Mouse (Mus musculus): Measurements from ENCODE around the gene Fam169b. TPM values are rescaled to one million over a fixed set of nuclear protein-coding genes. Genes with fewer than 3 reads are reported as not detected.
A peak's percentile ranks its signal among the peaks of the same experiment; 100 is the strongest.

Fam169b gene
- polyA plus RNA-seq, 1 experiment: 114 TPM

DNA sequence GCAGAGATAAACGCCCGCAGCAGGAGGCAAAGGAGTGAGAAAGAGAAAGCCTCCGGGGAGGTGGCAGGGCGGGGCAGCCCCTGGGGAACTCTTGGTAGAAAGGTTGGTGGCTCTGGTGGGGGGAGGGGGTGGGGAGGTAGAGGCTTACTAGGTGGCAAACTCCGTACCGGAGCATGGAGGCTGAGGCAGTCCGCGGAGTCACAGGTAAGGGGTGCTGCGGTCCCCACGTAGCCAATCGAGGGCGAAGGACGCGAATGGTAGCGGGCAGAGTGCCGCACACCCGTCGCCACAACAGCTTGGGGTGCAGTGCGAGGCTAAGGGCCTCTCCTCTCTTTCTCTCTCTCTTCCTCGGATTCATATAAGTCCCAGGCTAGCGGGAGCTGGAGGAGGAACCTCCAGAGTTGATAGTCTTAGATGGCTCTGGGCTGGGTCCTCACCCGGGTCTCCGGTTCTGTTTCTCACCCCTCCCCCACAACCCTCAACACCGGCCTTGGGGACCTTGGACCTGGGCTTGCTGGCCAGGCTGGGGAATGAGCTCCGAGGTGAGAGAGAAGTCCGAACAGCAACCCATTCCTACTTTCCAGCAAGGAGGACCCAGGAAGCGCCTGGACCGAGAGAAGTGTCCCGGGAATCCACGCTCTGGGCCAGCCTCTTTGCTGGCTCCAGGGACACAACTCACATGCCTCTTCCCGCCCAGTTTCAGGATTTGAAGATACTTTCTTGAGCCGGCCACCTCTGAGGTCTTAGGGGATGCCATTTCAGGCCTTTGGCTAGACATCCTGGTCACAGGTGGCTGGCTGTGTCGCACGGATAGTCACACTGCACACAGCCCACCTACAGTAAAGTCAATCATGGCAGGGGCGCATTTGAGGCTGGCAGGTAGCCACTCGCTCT is 2.4 kb downstream of the Fam169b start:
- WGBS: 2% methylated on average over 36 of the region's 36 CpGs
- H3K4me1 ChIP-seq (replicated peaks; ENCODE audit: control insufficient read depth, insufficient read depth, low read length): peaks cover 40% of the 10 kb centered on the region
- peak overlapping the region; percentile 55 for H3K4me3 ChIP-seq (ENCODE audit: control insufficient read depth, insufficient read depth, low read length)
- DNase-seq: peak; percentile 75
- TF ChIP-seq POLR2A (IDR thresholded peaks at IDR 0.05; ENCODE audit: control insufficient read depth, extremely low read depth, insufficient read depth, low read length, poor library complexity) (peak; percentile 86), CTCF (IDR thresholded peaks at IDR 0.05; ENCODE audit: borderline replicate concordance, control insufficient read depth, extremely low read depth, insufficient read depth, low read length, poor library complexity) (0 out of 2 replicates have a peak, but pooled peaks have one; percentile 1)
- H3K27me3 ChIP-seq (ENCODE audit: control insufficient read depth, insufficient read depth, low read length): no peaks in the 10 kb centered on the region
- no peaks in the 10 kb centered on the region for H3K36me3 ChIP-seq (ENCODE audit: control insufficient read depth, insufficient read depth, low read length)
- peak overlapping the region; percentile 85 for H3K27ac ChIP-seq (ENCODE audit: control insufficient read depth, insufficient read depth, low read length)

DNA sequence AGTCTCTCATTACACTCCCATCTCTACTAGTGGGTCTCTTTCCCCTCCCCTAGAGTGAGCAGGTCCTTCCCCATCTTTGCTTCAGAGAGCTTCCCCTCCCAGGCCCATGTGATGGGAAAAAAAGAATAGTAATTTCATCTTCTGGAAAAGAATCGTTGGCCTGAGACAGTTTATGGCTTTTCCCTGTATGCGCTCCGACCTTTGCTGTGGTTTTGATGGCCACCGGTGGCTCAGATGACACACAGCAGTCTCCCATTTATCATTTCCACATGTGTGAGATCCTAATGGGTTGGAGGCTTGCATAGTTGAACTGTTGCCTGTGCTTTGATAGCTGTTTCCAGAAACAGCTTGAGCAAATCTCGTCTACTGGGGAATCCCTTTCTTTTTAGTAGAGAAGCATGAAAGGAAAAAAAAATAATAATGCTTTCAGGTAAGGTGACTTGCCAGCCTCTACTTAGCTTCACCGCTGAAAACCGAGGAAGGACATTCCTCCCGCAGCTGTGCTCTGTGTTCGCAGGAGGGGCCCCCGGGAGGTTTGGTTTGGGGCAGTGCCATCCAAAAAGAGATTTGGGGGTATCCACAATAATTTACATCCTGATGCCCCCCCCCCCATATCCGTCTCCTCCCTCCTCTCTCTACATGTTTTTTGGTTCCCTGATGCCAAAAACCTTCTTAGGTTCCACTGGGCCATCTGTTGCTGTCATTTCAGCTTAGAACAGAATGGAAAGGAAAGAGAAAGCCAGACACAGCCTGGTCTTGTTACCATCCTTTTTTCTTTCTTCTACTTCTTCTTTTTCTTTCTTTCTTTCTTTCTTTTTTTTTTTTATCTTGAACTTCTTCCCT is 3.6 kb downstream of the Fam169b start:
- Histone ChIP-seq H3K27me3 (ENCODE audit: control insufficient read depth, insufficient read depth, low read length) (no peaks in the 10 kb centered on the region), H3K27ac (ENCODE audit: control insufficient read depth, insufficient read depth, low read length) (peak overlapping the region; percentile 92), H3K36me3 (ENCODE audit: control insufficient read depth, insufficient read depth, low read length) (no peaks in the 10 kb centered on the region), H3K4me1 (replicated peaks; ENCODE audit: control insufficient read depth, insufficient read depth, low read length) (peaks cover 42% of the 10 kb centered on the region), H3K4me3 (ENCODE audit: control insufficient read depth, insufficient read depth, low read length) (peak overlapping the region; percentile 56)
- 2% methylated on average over 11 of the region's 11 CpGs for WGBS
- DNase-seq: no peak
- TF ChIP-seq CTCF (IDR thresholded peaks at IDR 0.05; ENCODE audit: borderline replicate concordance, control insufficient read depth, extremely low read depth, insufficient read depth, low read length, poor library complexity): no peak

DNA sequence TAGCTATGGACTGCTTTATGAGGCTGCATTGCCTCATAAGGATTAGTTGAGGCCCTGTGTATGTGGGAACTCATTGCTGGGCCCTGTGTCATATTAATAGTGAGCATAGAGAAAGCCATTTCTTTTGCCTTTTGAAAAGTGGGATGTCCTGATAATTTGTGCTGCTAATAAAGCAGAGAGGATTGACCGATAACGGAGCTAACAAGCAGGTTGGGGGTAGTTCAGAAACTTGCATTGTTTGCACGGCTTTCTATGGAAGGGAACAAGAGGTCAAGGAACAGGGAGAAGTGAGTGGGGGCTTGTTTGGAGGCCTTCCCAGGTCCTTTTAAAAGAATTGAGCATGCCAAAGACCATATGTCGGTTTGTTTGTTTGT is 4.2 kb downstream of the Fam169b start:
- Histone ChIP-seq H3K27me3 (ENCODE audit: control insufficient read depth, insufficient read depth, low read length) (no peaks in the 10 kb centered on the region), H3K27ac (ENCODE audit: control insufficient read depth, insufficient read depth, low read length) (peak overlapping the region; percentile 77), H3K36me3 (ENCODE audit: control insufficient read depth, insufficient read depth, low read length) (no peaks in the 10 kb centered on the region), H3K4me1 (replicated peaks; ENCODE audit: control insufficient read depth, insufficient read depth, low read length) (peaks cover 38% of the 10 kb centered on the region), H3K4me3 (ENCODE audit: control insufficient read depth, insufficient read depth, low read length) (peak overlapping the region; percentile 49; the same call in 1 of the 2 replicates)
- no peak for DNase-seq
- no peak for TF ChIP-seq CTCF (IDR thresholded peaks at IDR 0.05; ENCODE audit: borderline replicate concordance, control insufficient read depth, extremely low read depth, insufficient read depth, low read length, poor library complexity)
- no peak for TF ChIP-seq POLR2A (IDR thresholded peaks at IDR 0.05; ENCODE audit: control insufficient read depth, extremely low read depth, insufficient read depth, low read length, poor library complexity)
- 50% methylated on average over 4 of the region's 4 CpGs for WGBS

DNA sequence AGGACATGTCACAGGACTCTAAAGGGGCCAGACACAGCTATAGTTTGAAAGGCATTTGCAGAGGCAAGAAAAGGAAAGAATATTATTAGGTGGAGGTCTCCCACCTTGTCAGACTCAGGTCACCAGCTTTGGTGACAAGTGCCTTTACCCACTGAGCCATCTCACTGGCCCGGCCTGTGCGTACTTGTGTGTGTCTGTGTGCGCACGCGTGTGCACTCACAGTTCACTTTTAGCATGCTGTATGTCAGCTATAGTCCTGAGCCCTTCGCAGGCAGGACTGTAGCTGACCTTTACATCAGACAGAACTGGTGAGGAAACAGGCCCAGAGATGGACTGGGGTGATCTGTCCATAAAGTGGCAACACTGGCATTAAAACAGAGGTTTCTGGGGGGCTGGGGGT is 4.7 kb downstream of the Fam169b start:
- Histone ChIP-seq H3K4me3 (ENCODE audit: control insufficient read depth, insufficient read depth, low read length) (peak overlapping the region; percentile 49), H3K4me1 (replicated peaks; ENCODE audit: control insufficient read depth, insufficient read depth, low read length) (peaks cover 38% of the 10 kb centered on the region), H3K36me3 (ENCODE audit: control insufficient read depth, insufficient read depth, low read length) (no peaks in the 10 kb centered on the region), H3K27me3 (ENCODE audit: control insufficient read depth, insufficient read depth, low read length) (no peaks in the 10 kb centered on the region), H3K27ac (ENCODE audit: control insufficient read depth, insufficient read depth, low read length) (peak overlapping the region; percentile 77)
- DNase-seq: no peak
- TF ChIP-seq POLR2A (IDR thresholded peaks at IDR 0.05; ENCODE audit: control insufficient read depth, extremely low read depth, insufficient read depth, low read length, poor library complexity): no peak
- no peak for TF ChIP-seq CTCF (IDR thresholded peaks at IDR 0.05; ENCODE audit: borderline replicate concordance, control insufficient read depth, extremely low read depth, insufficient read depth, low read length, poor library complexity)
- 45% methylated on average over 6 of the region's 6 CpGs for WGBS

DNA sequence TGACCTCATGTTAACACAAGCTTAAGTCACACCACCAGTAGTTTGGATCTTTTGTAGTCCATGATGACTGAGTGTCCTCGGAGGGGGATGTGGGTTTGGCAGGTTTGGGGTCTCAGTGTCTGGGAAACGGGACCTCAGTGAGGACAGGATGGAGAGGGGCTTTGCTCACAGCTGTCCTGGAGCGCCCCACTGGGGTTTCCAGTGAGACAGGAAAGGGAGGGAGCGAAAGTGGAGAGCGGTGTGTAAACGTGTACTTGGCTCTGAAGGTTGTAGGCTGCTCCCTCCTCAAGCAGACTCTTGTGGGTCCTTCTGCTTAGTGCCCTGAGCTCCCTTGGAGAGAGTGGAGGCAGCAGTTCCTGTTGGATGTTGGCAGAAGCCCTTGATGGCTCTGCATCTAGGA is 5.3 kb downstream of the Fam169b start:
- Histone ChIP-seq H3K4me1 (replicated peaks; ENCODE audit: control insufficient read depth, insufficient read depth, low read length) (peaks cover 41% of the 10 kb centered on the region), H3K4me3 (ENCODE audit: control insufficient read depth, insufficient read depth, low read length) (peak overlapping the region; percentile 49), H3K27me3 (ENCODE audit: control insufficient read depth, insufficient read depth, low read length) (no peaks in the 10 kb centered on the region), H3K27ac (ENCODE audit: control insufficient read depth, insufficient read depth, low read length) (peak overlapping the region; percentile 84), H3K36me3 (ENCODE audit: control insufficient read depth, insufficient read depth, low read length) (0 out of 2 replicates have a peak, but pooled peaks cover under 1% of the 10 kb centered on the region)
- WGBS: 5% methylated on average over 6 of the region's 6 CpGs
- TF ChIP-seq POLR2A (IDR thresholded peaks at IDR 0.05; ENCODE audit: control insufficient read depth, extremely low read depth, insufficient read depth, low read length, poor library complexity) (0 out of 2 replicates have a peak, but pooled peaks have one; percentile 29), CTCF (IDR thresholded peaks at IDR 0.05; ENCODE audit: borderline replicate concordance, control insufficient read depth, extremely low read depth, insufficient read depth, low read length, poor library complexity) (no peak)
- peak; percentile 81 for DNase-seq

DNA sequence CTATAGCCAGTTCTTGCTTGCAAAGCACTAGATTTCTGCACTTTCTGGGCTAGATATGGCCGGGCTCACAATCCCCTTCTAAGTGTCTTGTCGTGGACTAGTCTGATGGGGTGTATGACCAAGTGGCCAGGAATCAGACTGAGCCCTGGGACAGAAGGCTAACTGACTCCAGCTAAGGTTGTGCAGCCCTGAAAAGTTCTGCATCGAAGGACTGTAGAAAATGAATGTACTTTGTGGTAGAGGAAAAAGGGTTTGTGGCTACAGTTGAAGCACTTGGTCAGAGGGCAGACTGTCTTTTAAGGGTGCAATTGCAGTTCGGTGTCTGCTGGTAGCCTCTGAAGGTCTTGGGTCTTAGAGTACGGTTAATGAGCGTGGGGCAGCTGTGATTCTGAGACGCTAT is 5.8 kb downstream of the Fam169b start:
- 14% methylated on average over 7 of the region's 7 CpGs for WGBS
- TF ChIP-seq CTCF (IDR thresholded peaks at IDR 0.05; ENCODE audit: borderline replicate concordance, control insufficient read depth, extremely low read depth, insufficient read depth, low read length, poor library complexity) (no peak), POLR2A (IDR thresholded peaks at IDR 0.05; ENCODE audit: control insufficient read depth, extremely low read depth, insufficient read depth, low read length, poor library complexity) (no peak)
- peaks cover 40% of the 10 kb centered on the region for H3K4me1 ChIP-seq (replicated peaks; ENCODE audit: control insufficient read depth, insufficient read depth, low read length)
- DNase-seq: no peak
- H3K27ac ChIP-seq (ENCODE audit: control insufficient read depth, insufficient read depth, low read length): peak overlapping the region; percentile 84
- no peaks in the 10 kb centered on the region for H3K27me3 ChIP-seq (ENCODE audit: control insufficient read depth, insufficient read depth, low read length)
- H3K36me3 ChIP-seq (ENCODE audit: control insufficient read depth, insufficient read depth, low read length): 0 out of 2 replicates have a peak, but pooled peaks cover 6% of the 10 kb centered on the region
- peak overlapping the region; percentile 23 for H3K4me3 ChIP-seq (ENCODE audit: control insufficient read depth, insufficient read depth, low read length)

Measured in thymus, adult 2 months (tissue).